Mouse (Mus musculus) myocyte (in vitro differentiated cells): ENCODE data around the gene Sptlc2. TPM values are rescaled to one million over a fixed set of nuclear protein-coding genes. Genes with fewer than 3 reads are reported as not detected.
"Not testable (repeated sequence)": the region's sequence is repeated elsewhere in the genome, so short reads cannot be mapped to it uniquely, and the experiment has no call there.

Experiments used
- H3K27me3 ChIP-seq: one replicate; pipeline ENCODE4 v1.6.1; 2011; ENCODE audit not compliant: control insufficient read depth, insufficient read depth, insufficient read length
- H3K36me3 ChIP-seq: one replicate; pipeline ENCODE4 v1.6.1; 2011; ENCODE audit not compliant: control insufficient read depth, insufficient read depth
- H3K4me2 ChIP-seq: one replicate; pipeline ENCODE4 v1.6.1; 2011; ENCODE audit warnings: low read depth, control low read depth
- H3K4me3 ChIP-seq: one replicate; pipeline ENCODE4 v1.5.1; 2011; ENCODE audit warnings: mild to moderate bottlenecking, control low read depth, moderate library complexity
- H3K79me2 ChIP-seq: one replicate; pipeline ENCODE4 v1.6.1; 2011; ENCODE audit not compliant: control insufficient read depth, insufficient read depth
- H3ac ChIP-seq: one replicate; pipeline ENCODE4 v1.6.1; 2011; ENCODE audit not compliant: control insufficient read depth, insufficient read length
- CEBPB ChIP-seq: IDR thresholded peaks from 2 replicates; pipeline ENCODE4 v1.6.1; 2011; ENCODE audit warnings: mild to moderate bottlenecking, moderate library complexity; ENCODE audit not compliant: poor library complexity, insufficient read depth, severe bottlenecking
- E2F4 ChIP-seq: IDR thresholded peaks from one replicate; pipeline ENCODE4 v1.6.1; 2011; ENCODE audit warnings: mild to moderate bottlenecking, control low read depth, moderate library complexity; ENCODE audit not compliant: insufficient read depth
- MAX ChIP-seq: IDR thresholded peaks from one replicate; pipeline ENCODE4 v1.6.1; 2011; ENCODE audit warnings: low read depth, mild to moderate bottlenecking, control low read depth
- MYOD1 ChIP-seq, 3 experiments: IDR thresholded peaks; one replicate each; pipeline ENCODE4 v1.6.1; 2011; ENCODE audit warnings: control low read depth in 2 of 3, low read depth in 2 of 3, mild to moderate bottlenecking in 2 of 3, moderate library complexity in 1 of 3; ENCODE audit not compliant: insufficient read length in 2 of 3, control insufficient read depth in 1 of 3
- MYOG ChIP-seq, 3 experiments: IDR thresholded peaks; one replicate each; pipeline ENCODE4 v1.6.1; 2011; ENCODE audit warnings: control low read depth in 2 of 3, low read depth in 2 of 3, mild to moderate bottlenecking in 2 of 3; ENCODE audit not compliant: insufficient read length in 2 of 3, control insufficient read depth in 1 of 3, insufficient read depth in 1 of 3
- POLR2A ChIP-seq: IDR thresholded peaks from one replicate; pipeline ENCODE4 v1.6.1; 2011; ENCODE audit warnings: low read depth, mild to moderate bottlenecking, control low read depth, moderate library complexity; ENCODE audit not compliant: insufficient read length
- POLR2AphosphoS2 ChIP-seq: IDR thresholded peaks from one replicate; pipeline ENCODE4 v1.6.1; 2011; ENCODE audit warnings: low read depth, control low read depth; ENCODE audit not compliant: insufficient read length
- REST ChIP-seq: IDR thresholded peaks from one replicate; pipeline ENCODE4 v1.6.1; 2011; ENCODE audit warnings: mild to moderate bottlenecking, control low read depth, moderate library complexity; ENCODE audit not compliant: insufficient read depth, insufficient read length
- SRF ChIP-seq: IDR thresholded peaks from one replicate; pipeline ENCODE4 v1.6.1; 2011; ENCODE audit warnings: low read depth; ENCODE audit not compliant: control insufficient read depth, insufficient read length
- TCF12 ChIP-seq: IDR thresholded peaks from one replicate; pipeline ENCODE4 v1.6.1; 2011; ENCODE audit warnings: mild to moderate bottlenecking, control low read depth; ENCODE audit not compliant: poor library complexity, insufficient read depth, severe bottlenecking
- TCF3 ChIP-seq: IDR thresholded peaks from one replicate; pipeline ENCODE4 v1.6.1; 2011; ENCODE audit warnings: low read depth, control low read depth; ENCODE audit not compliant: insufficient read length
- USF1 ChIP-seq: IDR thresholded peaks from one replicate; pipeline ENCODE4 v1.6.1; 2011; ENCODE audit warnings: low read depth, mild to moderate bottlenecking, control low read depth, moderate library complexity
- polyA plus RNA-seq: library from polyadenylated mRNA; unstranded; fragments of >200 nt; fragmentation: generic; extraction: Trizol; gene quantifications from one replicate; pipeline ENCODE4 v1.2.1, GENCODE M21; 2012; ENCODE audit warnings: missing spikeins

Sptlc2 gene
- polyA plus RNA-seq, 1 experiment: 43.4 TPM

DNA sequence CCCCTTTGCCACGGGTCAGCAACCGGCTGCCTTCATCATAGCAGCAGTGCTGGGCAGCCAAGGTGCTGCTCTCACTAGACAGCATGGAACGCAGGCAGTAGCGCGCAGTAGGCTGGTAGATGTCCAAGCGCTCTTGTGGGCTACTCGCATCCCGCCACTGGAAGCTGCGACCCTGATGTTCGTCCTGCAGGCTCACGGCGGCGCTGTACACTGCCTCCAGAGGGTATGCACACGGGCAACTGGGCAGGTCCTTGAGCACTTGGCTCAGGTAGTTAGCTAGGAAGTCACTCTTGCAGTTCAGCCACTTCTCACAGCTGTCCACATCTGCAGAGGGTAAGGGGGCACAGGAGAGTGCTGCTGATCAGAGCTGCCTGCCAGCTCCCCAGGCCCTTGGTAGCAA lies 108.3 kb downstream of the Sptlc2 start:
- Histone ChIP-seq H3K27me3 (no peaks in the 10 kb centered on the region), H3K79me2 (no peaks in the 10 kb centered on the region)

GRCm38 (mm10) chr12:87279350-87279749 lies 108.8 kb downstream of the Sptlc2 start:
- H3K36me3 ChIP-seq: peaks cover 6% of the 10 kb centered on the region
- H3K27me3 ChIP-seq: no peaks in the 10 kb centered on the region
- H3ac ChIP-seq: no peak overlapping the region
- H3K4me3 ChIP-seq: no peak overlapping the region
- H3K79me2 ChIP-seq: no peaks in the 10 kb centered on the region
- H3K4me2 ChIP-seq: no peak overlapping the region
- no peak for TF ChIP-seq POLR2A
- no peak for TF ChIP-seq MAX
- no peak for TF ChIP-seq POLR2AphosphoS2
- TF ChIP-seq MYOD1 (IDR thresholded peaks at IDR 0.05; ENCODE audit: control insufficient read depth in 1 of 3, insufficient read length in 2 of 3, low read depth in 2 of 3): no peak
- no peak for TF ChIP-seq TCF12
- no peak for TF ChIP-seq MYOG (IDR thresholded peaks at IDR 0.05; ENCODE audit: control insufficient read depth in 1 of 3, insufficient read depth in 1 of 3, insufficient read length in 2 of 3, low read depth in 2 of 3)
- no peak for TF ChIP-seq SRF
- TF ChIP-seq USF1: no peak
- no peak for TF ChIP-seq REST
- TF ChIP-seq CEBPB: no peak
- no peak for TF ChIP-seq E2F4
- TF ChIP-seq TCF3: no peak

More for the DNA sequence above, 108.3 kb downstream of the Sptlc2 start:
- peaks cover 6% of the 10 kb centered on the region for H3K36me3 ChIP-seq
- no peak overlapping the region for H3ac ChIP-seq
- no peak overlapping the region for H3K4me3 ChIP-seq
- H3K4me2 ChIP-seq: no peak overlapping the region
- TF ChIP-seq CEBPB: no peak
- TF ChIP-seq MAX: no peak
- TF ChIP-seq MYOD1 (IDR thresholded peaks at IDR 0.05; ENCODE audit: control insufficient read depth in 1 of 3, insufficient read length in 2 of 3, low read depth in 2 of 3): no peak
- no peak for TF ChIP-seq TCF12
- TF ChIP-seq POLR2A: no peak
- no peak for TF ChIP-seq USF1
- no peak for TF ChIP-seq SRF
- no peak for TF ChIP-seq MYOG (IDR thresholded peaks at IDR 0.05; ENCODE audit: control insufficient read depth in 1 of 3, insufficient read depth in 1 of 3, insufficient read length in 2 of 3, low read depth in 2 of 3)
- no peak for TF ChIP-seq REST
- TF ChIP-seq E2F4: no peak
- TF ChIP-seq TCF3: no peak
- TF ChIP-seq POLR2AphosphoS2: no peak

DNA sequence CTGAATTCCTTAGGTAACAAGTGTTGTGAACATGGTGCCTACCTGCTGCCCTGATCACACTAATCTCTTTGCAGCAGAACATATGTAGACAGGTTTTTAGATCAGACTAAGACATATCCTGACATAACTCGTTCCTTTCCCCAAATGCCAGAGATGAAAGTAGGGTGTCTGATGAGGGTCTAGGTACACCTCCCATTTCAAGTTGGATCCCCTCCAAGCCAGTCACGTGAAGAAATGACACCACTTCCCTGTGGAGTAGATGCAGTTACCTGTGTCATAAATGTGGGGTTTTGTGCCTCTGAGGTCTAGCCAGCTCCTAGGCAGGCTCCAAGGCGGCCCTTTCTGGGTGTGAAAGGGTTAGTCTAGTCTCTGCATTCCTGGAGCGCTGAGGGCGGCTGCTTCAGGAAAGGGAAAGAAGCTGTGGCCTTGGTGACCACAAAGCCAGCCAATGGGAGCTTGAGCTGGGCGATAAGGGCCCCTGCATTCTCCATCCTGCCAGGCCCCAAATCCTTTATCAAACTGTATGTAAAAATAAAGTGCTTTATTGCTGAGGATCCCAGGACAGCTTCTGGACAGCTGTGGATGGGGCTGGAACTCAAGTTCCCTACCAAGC lies 109.9 kb downstream of the Sptlc2 start:
- TF ChIP-seq SRF: no peak
- peak; percentile 24 for TF ChIP-seq POLR2AphosphoS2
- no peak for TF ChIP-seq MYOG (IDR thresholded peaks at IDR 0.05; ENCODE audit: control insufficient read depth in 1 of 3, insufficient read depth in 1 of 3, insufficient read length in 2 of 3, low read depth in 2 of 3)
- Histone ChIP-seq H3K27me3 (no peaks in the 10 kb centered on the region), H3K36me3 (peaks cover 6% of the 10 kb centered on the region), H3ac (no peak overlapping the region), H3K4me2 (no peak overlapping the region), H3K79me2 (no peaks in the 10 kb centered on the region), H3K4me3 (no peak overlapping the region)

GRCm38 (mm10) chr12:87277251-87277650 lies 110.9 kb downstream of the Sptlc2 start:
- not testable (repeated sequence) for H3K79me2 ChIP-seq, H3K4me2 ChIP-seq, H3K36me3 ChIP-seq, H3K27me3 ChIP-seq, H3K4me3 ChIP-seq, H3ac ChIP-seq

DNA sequence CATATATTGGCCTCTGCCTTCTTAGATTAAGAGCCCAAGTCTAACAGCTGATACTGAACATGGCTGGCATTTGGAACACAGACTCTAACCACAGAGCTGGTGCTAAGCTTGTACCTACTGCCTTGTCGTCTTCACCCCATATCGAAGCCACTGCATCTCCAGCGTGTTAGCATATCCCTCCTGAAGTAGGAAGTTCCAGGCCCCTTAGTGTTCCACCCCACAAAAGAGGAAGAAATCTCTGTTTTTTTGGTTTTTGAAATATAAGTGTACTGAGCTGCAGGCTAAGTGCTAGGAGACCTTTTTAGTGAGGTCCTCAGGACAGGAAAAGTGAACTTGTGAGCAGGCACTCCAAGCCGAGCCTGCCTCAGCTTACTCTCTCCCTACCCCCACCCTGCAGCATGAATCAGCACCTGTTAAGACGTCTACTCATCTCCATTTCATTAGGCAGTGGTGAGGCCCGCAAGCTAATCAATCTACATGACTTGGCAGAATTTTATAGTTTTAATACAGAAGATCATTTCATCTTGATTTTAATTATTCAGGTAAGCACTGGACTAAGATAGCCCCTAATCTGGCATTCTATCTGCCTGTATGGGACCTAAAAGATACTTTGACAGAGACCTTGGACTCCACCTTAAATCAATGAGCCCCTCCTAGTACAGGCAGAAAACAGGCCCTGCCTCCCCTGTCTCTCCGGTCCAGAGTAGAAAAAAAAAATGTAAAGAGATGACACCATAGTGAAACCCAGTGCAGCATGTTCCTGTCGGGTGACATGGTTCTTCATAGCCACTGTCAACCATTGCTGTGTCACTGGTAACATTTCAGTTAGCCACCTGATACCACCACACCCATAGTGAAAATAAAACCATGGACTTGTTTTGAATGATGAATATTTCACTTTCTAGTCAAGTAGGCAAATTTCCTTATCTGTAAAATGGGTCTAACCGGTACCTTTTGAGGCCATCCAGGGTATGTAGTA lies 113.0 kb downstream of the Sptlc2 start:
- peaks cover 13% of the 10 kb centered on the region for H3K36me3 ChIP-seq
- TF ChIP-seq MYOD1 (IDR thresholded peaks at IDR 0.05; ENCODE audit: control insufficient read depth in 1 of 3, insufficient read length in 2 of 3, low read depth in 2 of 3) (no peak), USF1 (no peak), TCF3 (no peak), REST (no peak), POLR2AphosphoS2 (no peak)

More for the DNA sequence above, 113.0 kb downstream of the Sptlc2 start:
- Histone ChIP-seq H3K79me2 (no peaks in the 10 kb centered on the region), H3ac (no peak overlapping the region), H3K27me3 (no peaks in the 10 kb centered on the region), H3K4me3 (no peak overlapping the region), H3K4me2 (no peak overlapping the region)
